Mouse (Mus musculus): ENCODE results near the gene Tspan17. TPM values are rescaled to one million over a fixed set of nuclear protein-coding genes. Genes with fewer than 3 reads are reported as not detected.

Tspan17 gene
- 34.0 and 40.7 TPM in 2 replicates for polyA plus RNA-seq (2012; rRNA removed)

GRCm38 (mm10) chr13:54788740-54789560 lies at the start of gene Tspan17:
TSS of gene Tspan17 (plus strand) at chr13:54789377.

DNA sequence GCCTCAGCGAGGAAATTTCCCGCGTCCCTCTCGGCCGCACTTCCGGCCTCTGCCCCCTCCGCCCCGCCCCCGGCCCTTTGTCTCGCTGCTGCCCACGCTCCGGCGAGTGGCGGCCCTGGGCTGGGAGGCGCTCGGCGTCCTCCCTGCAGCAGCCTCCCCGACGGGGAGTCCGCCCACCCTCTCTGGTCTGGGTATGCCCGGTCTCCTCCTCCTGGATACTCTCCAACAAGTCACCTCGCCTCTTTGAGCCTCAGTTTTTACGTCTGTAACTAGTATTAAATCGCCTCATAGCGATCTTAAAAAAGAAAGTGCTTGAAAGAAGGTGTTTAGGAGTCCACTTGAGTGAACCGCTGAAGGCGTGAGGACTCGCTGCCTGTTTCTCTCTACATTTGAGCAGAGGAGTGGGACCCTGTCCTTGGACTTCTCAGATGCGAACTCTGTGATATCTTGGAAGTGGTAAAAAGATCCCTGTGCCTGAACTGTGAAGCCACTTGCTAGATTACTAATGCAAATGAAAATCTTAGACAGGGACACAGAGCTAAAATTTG lies 39.2 kb upstream of the Tspan17 start, which contains the start of gene Gprin1:
Gene Gprin1, minus strand, starts transcription at position 11 of the 548 bp plus-strand sequence.

DNA sequence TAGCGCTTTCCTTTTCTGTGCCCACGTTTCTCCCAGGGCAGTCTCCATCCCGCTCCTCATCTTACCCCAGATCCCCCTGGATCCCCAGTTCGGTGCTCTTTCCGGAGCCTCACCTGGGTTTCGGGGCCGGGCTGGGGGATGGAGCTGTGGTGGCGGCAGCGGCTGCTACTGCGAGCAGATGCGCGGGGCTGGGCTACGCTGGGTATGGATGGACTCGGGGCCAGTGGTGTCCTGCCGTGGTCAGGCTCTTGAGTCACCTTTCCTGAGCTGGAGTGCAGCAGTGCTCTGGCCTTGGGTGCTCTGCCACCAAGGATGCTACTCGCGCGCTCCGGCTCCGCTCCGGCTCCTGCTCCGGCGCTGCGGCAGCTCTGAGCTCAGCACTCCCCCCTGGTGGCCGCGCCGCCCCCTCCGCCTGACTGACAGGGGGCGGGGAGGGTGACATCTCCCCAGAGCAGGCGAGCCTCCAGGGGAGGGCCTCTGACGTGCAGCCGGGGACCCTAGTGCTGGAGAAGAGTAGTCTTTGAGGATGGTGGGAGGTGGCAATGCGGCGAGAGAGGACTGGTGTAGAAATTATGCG lies 22.9 kb upstream of the Tspan17 start, which contains the start of gene Sncb:
Gene Sncb, minus strand, starts transcription at position 404 of the 577 bp plus-strand sequence.

GRCm38 (mm10) chr13:54783698-54784097 lies 5.5 kb upstream of the Tspan17 start, which contains the start of gene Eif4e1b:
TSS of gene Eif4e1b (plus strand) at chr13:54783998.

Other genes with a start within 250 kb of the Tspan17 start
- 152 and 154 TPM in 2 replicates for gene 4833439L19Rik, start 223.9 kb upstream of the Tspan17 start, polyA plus RNA-seq (2012; rRNA removed)
- gene Arl10, start 214.4 kb upstream of the Tspan17 start, polyA plus RNA-seq (2012; rRNA removed) = 95.8 and 99.7 TPM in 2 replicates
- gene Nop16, start 199.3 kb upstream of the Tspan17 start, polyA plus RNA-seq (2012; rRNA removed) = 47.4 and 47.7 TPM in 2 replicates
- gene Higd2a, start 199.2 kb upstream of the Tspan17 start, polyA plus RNA-seq (2012; rRNA removed) = 163 and 182 TPM in 2 replicates
- gene Cltb, start 178.0 kb upstream of the Tspan17 start, polyA plus RNA-seq (2012; rRNA removed) = 168 and 176 TPM in 2 replicates
- 32.6 and 34.0 TPM in 2 replicates for gene Faf2, start 167.6 kb upstream of the Tspan17 start, polyA plus RNA-seq (2012; rRNA removed)
- 97.7 and 128 TPM in 2 replicates for gene Rnf44, start 95.5 kb upstream of the Tspan17 start, polyA plus RNA-seq (2012; rRNA removed)
- gene Cdhr2, start 87.9 kb upstream of the Tspan17 start, polyA plus RNA-seq (2012; rRNA removed) = 0.32 TPM in 2 replicates
- 94.5 and 102 TPM in 2 replicates for gene Gprin1, start 39.5 kb upstream of the Tspan17 start, polyA plus RNA-seq (2012; rRNA removed)
- gene Sncb, start 22.8 kb upstream of the Tspan17 start, polyA plus RNA-seq (2012; rRNA removed) = 208 and 218 TPM in 2 replicates
- gene Eif4e1b, start 5.4 kb upstream of the Tspan17 start, polyA plus RNA-seq (2012; rRNA removed) = not detected in 2 replicates
- gene Unc5a, start 160.0 kb downstream of the Tspan17 start, polyA plus RNA-seq (2012; rRNA removed) = 33.7 and 36.3 TPM in 2 replicates
- 0.62 and 0.76 TPM in 2 replicates for gene Hk3, start 232.0 kb downstream of the Tspan17 start, polyA plus RNA-seq (2012; rRNA removed)

All from central nervous system, embryonic 18 days (tissue).